Mouse (Mus musculus) CD4-positive helper T cell, adult 2 months (primary cell): ENCODE data around the gene Myo19.

Source experiments
- DNase-seq: peaks from one replicate; pipeline ENCODE4 v3.0.0-alpha.2; 2012; ENCODE audit warnings: low read depth, missing footprints, low spot score

Gene Myo19

DNA sequence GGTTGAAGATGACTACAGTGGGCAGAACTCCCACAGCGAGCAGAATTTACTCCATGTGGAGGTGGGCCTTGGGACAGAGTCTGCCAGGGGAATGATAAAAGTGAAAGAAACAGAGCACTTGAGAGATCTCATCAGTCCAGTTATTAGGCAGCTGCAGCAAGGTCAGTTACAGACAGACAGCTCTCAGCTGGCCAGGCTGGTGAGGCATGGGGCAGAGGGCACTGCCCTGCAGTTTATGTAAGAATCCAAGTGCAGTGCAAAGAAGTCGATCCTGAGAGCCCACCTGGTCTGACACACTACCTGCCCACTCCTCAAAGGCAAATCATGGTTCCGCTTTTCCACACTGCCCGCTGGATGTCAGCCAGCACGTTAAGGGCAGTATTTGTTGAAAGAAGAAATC, 6.3 kb downstream of the Myo19 start:
- no peak for DNase-seq

- no peak for DNase-seq
These were observed 7.0 kb downstream of the Myo19 start for GRCm38 (mm10) chr11:84886767-84887511.

DNA sequence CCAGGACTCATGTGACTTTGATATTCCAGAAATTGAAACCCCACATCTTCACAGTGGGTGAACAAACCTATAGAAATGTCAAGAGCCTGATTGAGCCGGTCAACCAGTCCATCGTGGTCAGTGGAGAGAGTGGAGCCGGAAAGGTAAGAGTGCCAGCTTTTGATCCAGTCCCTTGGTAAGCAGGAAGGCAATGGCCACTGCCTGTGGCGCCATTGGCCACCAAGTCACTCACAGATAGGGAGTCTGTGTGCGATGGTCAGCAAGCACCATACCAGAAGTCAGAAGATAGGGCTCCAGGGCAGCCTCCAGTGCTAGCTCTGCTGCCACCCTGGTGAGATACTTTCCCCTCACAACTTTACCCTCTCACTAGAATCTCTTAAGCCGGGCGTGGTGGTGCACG, 8.1 kb downstream of the Myo19 start:
- no peak for DNase-seq

DNA sequence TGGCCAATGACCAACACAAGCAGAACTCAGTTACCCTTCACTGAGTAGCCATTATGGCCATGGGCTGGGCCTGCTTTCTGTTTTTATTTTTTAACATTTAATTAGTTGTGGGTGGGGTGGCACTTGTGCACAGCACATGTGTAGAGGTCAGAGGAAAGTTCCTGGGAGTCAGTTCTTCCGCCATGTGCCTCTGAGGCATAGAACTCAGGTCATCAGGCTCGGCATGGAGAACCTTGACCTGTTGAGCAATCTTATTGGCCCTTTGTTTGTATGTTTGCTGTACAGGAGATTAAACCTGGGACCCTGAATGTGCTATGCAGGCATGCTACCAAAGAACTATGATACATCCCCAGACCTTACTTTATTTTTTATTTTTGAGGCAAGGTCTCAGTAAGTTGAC, 9.5 kb downstream of the Myo19 start:
- no peak for DNase-seq

- DNase-seq, result no peak
These were observed 11.8 kb downstream of the Myo19 start for GRCm38 (mm10) chr11:84891705-84892104.

DNA sequence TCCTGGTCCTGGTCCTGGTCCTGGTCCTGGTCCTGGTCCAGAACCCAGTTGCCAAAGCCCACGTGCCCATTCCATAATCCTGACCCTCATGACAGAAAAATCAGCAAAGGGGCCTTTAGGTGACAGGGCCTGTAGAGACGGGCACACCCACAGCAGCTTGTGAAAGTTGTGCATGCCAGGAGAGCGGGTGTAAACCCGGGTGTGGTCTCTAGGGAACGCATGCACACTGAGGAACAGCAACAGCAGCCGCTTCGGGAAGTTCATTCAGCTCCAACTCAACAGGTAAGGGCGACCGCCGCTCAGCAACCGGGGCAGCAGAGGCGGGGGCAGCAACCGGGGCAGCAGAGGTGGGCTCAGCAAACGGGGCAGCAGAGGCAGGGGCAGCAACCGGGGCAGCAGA, 13.2 kb downstream of the Myo19 start:
- DNase-seq, result no peak

DNA sequence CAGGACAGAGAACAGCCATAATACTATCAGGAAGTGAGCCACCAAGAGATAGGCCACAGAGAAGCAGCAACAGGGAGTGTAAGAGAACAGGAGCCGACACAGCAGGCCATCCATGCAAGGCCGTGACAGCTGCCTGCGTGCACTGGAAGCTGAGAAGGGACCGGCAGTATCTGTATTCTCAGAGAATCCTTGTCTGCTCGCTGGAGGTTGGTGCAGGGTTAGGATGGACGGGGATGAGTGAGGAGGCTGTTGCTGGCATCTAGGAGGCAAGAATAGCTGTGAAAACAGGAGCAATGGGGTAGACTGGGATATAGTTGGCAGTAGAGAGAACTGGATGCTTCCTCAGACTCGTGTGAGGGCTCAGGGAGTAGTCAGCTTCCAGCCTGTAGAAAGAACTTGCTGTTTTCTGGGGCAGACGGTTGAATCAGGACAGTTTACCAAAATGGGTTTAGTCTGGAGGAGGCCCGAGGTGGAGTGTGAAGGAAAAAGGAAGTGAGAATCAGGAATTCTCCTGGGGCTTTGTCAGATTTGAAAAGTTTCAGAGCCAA, 24.7 kb downstream of the Myo19 start:
- DNase-seq, result no peak

DNA sequence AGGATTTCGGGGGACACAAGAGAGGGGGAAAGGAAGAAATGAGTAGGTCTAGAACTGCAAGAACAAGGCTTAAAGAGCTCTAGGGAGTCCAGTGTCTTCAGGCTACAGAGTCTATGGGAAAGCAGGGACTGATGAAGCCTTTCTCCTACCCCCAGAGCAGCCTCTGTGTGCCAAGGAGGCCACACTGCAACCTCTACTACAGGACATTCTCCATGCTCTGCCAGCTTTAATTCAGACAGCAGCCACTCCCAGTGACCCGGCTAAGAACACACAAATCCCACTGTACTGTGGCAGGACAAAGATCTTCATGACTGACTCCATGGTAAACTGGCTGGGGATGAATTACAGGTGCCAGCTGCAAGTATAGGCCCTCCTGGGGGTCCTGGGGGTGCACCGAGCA, 27.1 kb downstream of the Myo19 start:
- DNase-seq, result no peak

DNA sequence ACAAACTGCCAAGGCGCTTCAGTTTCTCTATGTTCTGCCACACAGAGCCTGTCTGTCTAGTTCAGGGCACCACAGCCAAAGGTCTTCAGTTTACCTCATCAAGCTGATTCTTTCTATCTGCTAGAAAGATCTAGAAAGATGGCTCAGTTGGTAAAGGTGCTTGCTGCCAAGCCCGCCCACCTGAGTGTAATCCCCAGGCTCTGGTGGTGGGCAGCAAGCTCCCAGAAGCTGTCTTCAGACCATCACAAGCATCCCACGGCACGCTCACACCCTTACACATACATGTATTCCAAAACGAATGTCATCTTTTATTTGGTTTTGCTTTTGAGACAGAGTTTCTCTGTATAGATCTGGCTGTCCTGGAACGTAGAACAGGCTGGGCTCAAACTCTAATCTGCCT, 28.5 kb downstream of the Myo19 start:
- no peak for DNase-seq

DNA sequence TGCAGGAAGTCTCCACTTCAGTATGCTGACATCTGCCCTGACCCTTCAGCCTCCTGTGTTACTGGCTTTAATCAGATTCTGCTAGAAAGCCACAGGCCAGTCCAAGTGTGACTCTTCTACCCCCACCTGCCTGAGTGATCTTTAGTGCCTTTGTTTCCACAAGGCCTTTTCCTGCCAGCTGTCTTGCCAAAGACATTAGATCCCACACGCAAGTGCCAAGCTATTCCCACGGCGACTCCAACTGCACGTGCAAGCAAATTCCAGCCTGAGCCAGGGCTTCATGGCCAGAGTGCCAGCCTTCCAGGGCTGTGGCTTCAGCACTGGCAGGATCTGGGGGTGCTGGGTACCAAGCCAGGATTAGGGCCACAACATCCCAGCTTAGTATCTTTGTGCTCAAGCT, 30.5 kb downstream of the Myo19 start:
- no peak for DNase-seq

- peak; percentile 17 for DNase-seq
These were observed 34.7 kb downstream of the Myo19 start for GRCm38 (mm10) chr11:84914673-84915072.

GRCm38 (mm10) chr11:84916053-84916702, 36.2 kb downstream of the Myo19 start, which contains the start of gene Znhit3:
Gene Znhit3, minus strand, starts transcription at chr11:84916366.
- DNase-seq, result peak; percentile 91

DNA sequence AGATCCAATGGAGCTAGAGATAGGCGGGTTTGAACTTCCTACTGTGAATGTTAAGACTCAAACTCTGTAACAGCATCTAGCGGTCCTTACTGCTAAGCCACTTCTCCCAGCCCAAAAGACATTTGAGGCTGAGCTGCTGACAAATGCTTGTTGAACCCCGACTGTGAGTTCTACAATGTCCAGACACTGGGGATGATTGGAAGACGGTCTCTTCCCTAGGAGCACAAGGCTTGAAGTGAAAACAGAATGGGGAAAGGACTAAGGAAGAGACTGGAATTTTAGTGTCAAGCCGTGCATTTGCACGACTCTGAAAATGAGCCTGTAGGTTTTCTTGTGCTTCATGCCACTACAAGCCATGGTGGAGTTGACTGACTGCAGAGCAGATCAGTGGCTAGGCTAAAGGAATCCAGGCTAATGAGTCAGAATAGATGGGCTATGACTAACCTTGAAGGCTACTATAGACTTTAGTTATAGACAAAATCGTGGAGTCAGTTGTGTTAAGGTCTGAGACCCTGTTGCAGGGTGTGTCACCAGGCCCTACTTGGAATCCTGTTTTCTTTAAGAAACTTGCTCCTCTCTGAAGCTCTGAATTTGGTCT, 36.9 kb downstream of the Myo19 start:
- DNase-seq, result no peak

DNA sequence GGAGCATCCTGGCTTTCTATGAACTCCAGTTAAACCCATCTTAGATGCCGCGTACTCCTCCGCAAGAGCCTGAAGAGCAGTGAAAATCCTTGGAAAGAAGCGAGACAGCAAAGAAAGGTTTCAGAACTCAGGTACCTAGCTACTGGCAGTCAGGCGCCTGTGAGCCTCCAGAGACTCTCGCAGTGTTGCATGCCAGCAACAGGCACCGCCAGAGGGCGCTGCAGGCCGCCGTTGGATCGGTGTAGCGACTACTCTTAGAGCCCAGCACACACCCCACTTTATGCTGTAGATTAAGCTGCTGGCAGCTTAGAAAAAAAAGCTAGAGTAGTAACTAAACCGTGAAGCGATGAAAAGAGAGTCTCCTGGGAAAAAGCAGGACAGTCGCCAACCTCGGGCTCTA, 38.5 kb downstream of the Myo19 start:
- peak; percentile 83 for DNase-seq

- DNase-seq, result peak; percentile 69
These were observed 39.3 kb downstream of the Myo19 start for GRCm38 (mm10) chr11:84919276-84919675.

- DNase-seq, result no peak
These were observed 40.0 kb downstream of the Myo19 start for GRCm38 (mm10) chr11:84919951-84920350.

- DNase-seq, result no peak
These were observed 41.0 kb downstream of the Myo19 start for GRCm38 (mm10) chr11:84920981-84921380.

GRCm38 (mm10) chr11:84932261-84932660, 52.3 kb downstream of the Myo19 start:
- no peak for DNase-seq

- DNase-seq, result no peak
These were observed 59.6 kb downstream of the Myo19 start for GRCm38 (mm10) chr11:84939508-84940053.

DNA sequence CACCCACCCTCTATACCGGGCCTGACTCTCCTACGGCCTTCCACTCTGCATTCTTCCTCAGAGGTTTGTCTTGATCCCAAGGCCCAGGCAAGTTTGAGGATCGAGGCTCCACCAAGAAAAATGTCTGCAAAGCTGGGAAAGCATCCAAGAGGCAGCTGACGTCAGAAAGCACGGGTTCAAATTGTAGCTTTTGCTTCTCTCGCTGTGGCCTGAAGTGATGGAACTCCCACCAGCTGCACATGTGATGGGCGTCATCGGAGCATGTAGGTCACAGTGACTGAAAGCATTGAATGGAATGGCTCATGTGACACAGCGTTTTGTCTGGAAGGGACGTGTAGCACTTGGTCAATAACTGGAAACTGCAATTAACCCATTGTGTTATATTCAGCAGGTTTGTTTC, 60.2 kb downstream of the Myo19 start:
- no peak for DNase-seq

GRCm38 (mm10) chr11:84943948-84944347, 64.0 kb downstream of the Myo19 start:
- peak; percentile 25 for DNase-seq
